Comparison of ENCODE assay signal across 11 mouse cellular contexts in genomic region chr2:125792144-125792878, GRCm38 (mm10). TPM values are rescaled to one million over a fixed set of nuclear protein-coding genes. Genes with fewer than 3 reads are reported as not detected.
DNase-seq lines count a peak whose midpoint lies in the region; ATAC-seq and TF ChIP-seq lines count a peak whose summit lies in the region.
"Had no signal": no experiment of that assay in that cellular context is flagged by ENCODE, and none has a peak within 500 bp of the region (broad histone marks: within the 10 kb centered on the region; RNA-seq: fewer than 3 reads in every experiment).

No protein-coding gene starts in this region.

- DNase-seq in adipocyte (ENCODE audit: low spot score): peak; percentile 32
- peak; percentile 26 for DNase-seq in lung, embryonic 14.5 days
- no peak for DNase-seq in spleen, postnatal 14 days (ENCODE audit: low spot score in 2 of 2)
- no peak for DNase-seq in right cerebral cortex, postnatal 10 days (ENCODE audit: low spot score in 2 of 2)

- no peaks in the 10 kb centered on the region for H3K79me2 ChIP-seq in C2C12 (ENCODE audit: control insufficient read depth, insufficient read depth)

- no peaks in the 10 kb centered on the region for H3K4me1 ChIP-seq in lung, embryonic 14.5 days (ENCODE audit: insufficient read depth)
- no peaks in the 10 kb centered on the region for H3K4me1 ChIP-seq in intestine, postnatal 0 days (replicated peaks; ENCODE audit: control insufficient read depth, insufficient read depth, low read length)
- H3K4me1 ChIP-seq: embryonic facial prominence, embryonic 12.5 days had no signal

- H3K79me3 ChIP-seq in C2C12 (ENCODE audit: low read depth): no peaks in the 10 kb centered on the region

- no peaks in the 10 kb centered on the region for H3K36me3 ChIP-seq in C2C12 (ENCODE audit: control insufficient read depth, insufficient read depth)
- no peaks in the 10 kb centered on the region for H3K36me3 ChIP-seq in lung, embryonic 14.5 days (ENCODE audit: insufficient read depth)
- H3K36me3 ChIP-seq in intestine, postnatal 0 days (ENCODE audit: control insufficient read depth, insufficient read depth): no peaks in the 10 kb centered on the region
- H3K36me3 ChIP-seq: embryonic facial prominence, embryonic 12.5 days; liver, embryonic 15.5 days had no signal

- no peak for TF ChIP-seq CTCF in C2C12 (IDR thresholded peaks at IDR 0.05; ENCODE audit: control insufficient read depth, insufficient read depth, insufficient read length)
- no peak for TF ChIP-seq CTCF in lung, embryonic 14.5 days (IDR thresholded peaks at IDR 0.05; ENCODE audit: low read depth)
- no peak for TF ChIP-seq CTCF in intestine, postnatal 0 days (IDR thresholded peaks at IDR 0.05; ENCODE audit: low read depth)

- no peaks in the 10 kb centered on the region for H3K27me3 ChIP-seq in C2C12 (ENCODE audit: control insufficient read depth, insufficient read depth, insufficient read length)
- no peaks in the 10 kb centered on the region for H3K27me3 ChIP-seq in lung, embryonic 14.5 days (ENCODE audit: insufficient read depth, low read length)
- H3K27me3 ChIP-seq in intestine, postnatal 0 days (replicated peaks; ENCODE audit: control insufficient read depth, insufficient read depth, low read length): no peaks in the 10 kb centered on the region
- H3K27me3 ChIP-seq: embryonic facial prominence, embryonic 12.5 days; liver, embryonic 15.5 days had no signal

- ATAC-seq in lung, embryonic 14.5 days (ENCODE audit: insufficient read depth): peak; percentile 56; the same call in 1 of the 2 replicates
- peak; percentile 45 for ATAC-seq in megakaryocyte progenitor cell, adult 5-6 weeks (replicated peaks; ENCODE audit: poor library complexity)
- no peak for ATAC-seq in intestine, postnatal 0 days
- ATAC-seq: forebrain, embryonic 14.5 days; hindbrain, postnatal 0 days had no signal

- no peak overlapping the region for H3K9ac ChIP-seq in lung, embryonic 14.5 days
- no peak overlapping the region for H3K9ac ChIP-seq in intestine, postnatal 0 days (ENCODE audit: low read depth, low read length)
- H3K9ac ChIP-seq: embryonic facial prominence, embryonic 12.5 days; liver, embryonic 15.5 days had no signal

- no peaks in the 10 kb centered on the region for H3K9me3 ChIP-seq in lung, embryonic 14.5 days (ENCODE audit: low read depth, low read length)
- no peaks in the 10 kb centered on the region for H3K9me3 ChIP-seq in intestine, postnatal 0 days (ENCODE audit: control insufficient read depth)
- H3K9me3 ChIP-seq: embryonic facial prominence, embryonic 12.5 days; liver, embryonic 15.5 days had no signal

- WGBS in lung, embryonic 14.5 days: 47% methylated on average over 2 of the region's 2 CpGs
- 53% methylated on average over 2 of the region's 2 CpGs for WGBS in intestine, postnatal 0 days

- no peak overlapping the region for H3K4me3 ChIP-seq in C2C12 (ENCODE audit: insufficient read depth, poor library complexity, severe bottlenecking)
- H3K4me3 ChIP-seq in lung, embryonic 14.5 days (ENCODE audit: low read depth, low read length): no peak overlapping the region
- no peak overlapping the region for H3K4me3 ChIP-seq in intestine, postnatal 0 days (ENCODE audit: low read depth, low read length)
- H3K4me3 ChIP-seq: embryonic facial prominence, embryonic 12.5 days; liver, embryonic 15.5 days had no signal

- H3ac ChIP-seq in C2C12 (ENCODE audit: control insufficient read depth, insufficient read length, low read depth): no peak overlapping the region

- H3K27ac ChIP-seq in lung, embryonic 14.5 days (ENCODE audit: low read depth): peak overlapping the region; percentile 46; the same call in 1 of the 2 replicates
- no peak overlapping the region for H3K27ac ChIP-seq in intestine, postnatal 0 days (ENCODE audit: low read depth, low read length)
- H3K27ac ChIP-seq: embryonic facial prominence, embryonic 12.5 days; hindbrain, postnatal 0 days; liver, embryonic 15.5 days had no signal

- no peak overlapping the region for H3K4me2 ChIP-seq in lung, embryonic 14.5 days
- no peak overlapping the region for H3K4me2 ChIP-seq in intestine, postnatal 0 days (replicated peaks; ENCODE audit: low read depth)
- H3K4me2 ChIP-seq: embryonic facial prominence, embryonic 12.5 days; liver, embryonic 15.5 days had no signal

TF ChIP-seq in C2C12, 6 proteins besides CTCF, POLR2A, EP300 and RAD21:
- TF ChIP-seq MAX (IDR thresholded peaks at IDR 0.05) (no peak), CEBPB (IDR thresholded peaks at IDR 0.05; ENCODE audit: low read depth) (peak; percentile 48), MYOG (IDR thresholded peaks at IDR 0.05; ENCODE audit: control insufficient read depth, extremely low read depth, insufficient read length) (no peak)

RNA-seq across cellular contexts. Expression of gene Secisbp2l, which starts 9.6 kb away (rescaled TPM):
- polyA plus RNA-seq in C2C12 (2012; fragmentation: generic; extraction: Trizol): 5.7 TPM
- 22.4 and 22.6 TPM in 2 replicates for polyA plus RNA-seq in lung, embryonic 14.5 days (2014; fragmentation: Nextera tagmentation; extraction: Ambion mirVana)
- total RNA-seq in megakaryocyte progenitor cell, adult 5-6 weeks (2015): 11.6 and 12.4 TPM in 2 replicates
- total RNA-seq in megakaryocyte progenitor cell, adult 5-6 weeks (2017): 12.7 and 16.1 TPM in 2 replicates
- polyA plus RNA-seq in intestine, postnatal 0 days (2015; fragmentation: Nextera tagmentation; extraction: Ambion mirVana): 14.4 and 16.7 TPM in 2 replicates

Comparison
In these comparisons a context has a peak if more than half of its experiments do, and no peak if none do; other contexts are left out.
1. DNase-seq: peak in adipocyte (single experiment) and lung, embryonic 14.5 days (single experiment); none in spleen, postnatal 14 days (0 of 2) and right cerebral cortex, postnatal 10 days (0 of 2).